9 mouse cellular contexts compared by ENCODE assay signal in genomic region chr17:28327673-28328325, GRCm38 (mm10). TPM values are rescaled to one million over a fixed set of nuclear protein-coding genes. Genes with fewer than 3 reads are reported as not detected.
DNase-seq lines count a peak whose midpoint lies in the region; ATAC-seq and TF ChIP-seq lines count a peak whose summit lies in the region.
"Had no signal": no experiment of that assay in that cellular context is flagged by ENCODE, and none has a peak within 500 bp of the region (broad histone marks: within the 10 kb centered on the region; RNA-seq: fewer than 3 reads in every experiment).

No protein-coding gene starts in this region.

- no peak for TF ChIP-seq CTCF in cortical plate, adult 2 months (IDR thresholded peaks at IDR 0.05; ENCODE audit: extremely low read depth, insufficient read depth, low read length)
- TF ChIP-seq CTCF in hindbrain, postnatal 0 days (IDR thresholded peaks at IDR 0.05; ENCODE audit: low read depth), result no peak

- DNase-seq in frontal cortex, postnatal 10 days (ENCODE audit: low spot score in 2 of 2), result no peak
- peak; percentile 92 for DNase-seq in 416B (ENCODE audit: low read depth)
- DNase-seq in hindbrain, postnatal 0 days (ENCODE audit: low spot score), result no peak
- DNase-seq in liver, embryonic 13.5 days, result no peak
- DNase-seq in cerebellum, postnatal 14 days, result no peak

- TF ChIP-seq POLR2A in cortical plate, adult 2 months (IDR thresholded peaks at IDR 0.05; ENCODE audit: extremely low read depth, insufficient read depth, low read length), result peak; percentile 25; the same call in 1 of the 2 replicates

- H3K27me3 ChIP-seq in hindbrain, postnatal 0 days (ENCODE audit: insufficient read depth, low read length), result no peaks in the 10 kb centered on the region
- H3K27me3 ChIP-seq in liver, embryonic 13.5 days, result no peaks in the 10 kb centered on the region
- no peaks in the 10 kb centered on the region for H3K27me3 ChIP-seq in stomach, embryonic 14.5 days (ENCODE audit: control insufficient read depth, insufficient read depth, low read length)

- WGBS in hindbrain, postnatal 0 days, result 11% methylated on average over 22 of the region's 22 CpGs
- 22% methylated on average over 22 of the region's 22 CpGs for WGBS in liver, embryonic 13.5 days (ENCODE audit: insufficient replicate concordance)
- WGBS in stomach, embryonic 14.5 days, result 5% methylated on average over 22 of the region's 22 CpGs

- H3K9ac ChIP-seq in hindbrain, postnatal 0 days (replicated peaks; ENCODE audit: low read length), result peak overlapping the region; percentile 75
- H3K9ac ChIP-seq in liver, embryonic 13.5 days, result peak overlapping the region; percentile 77
- peak overlapping the region; percentile 45 for H3K9ac ChIP-seq in stomach, embryonic 14.5 days (replicated peaks; ENCODE audit: low read depth, low read length)

- peaks cover 15% of the 10 kb centered on the region for H3K36me3 ChIP-seq in hindbrain, postnatal 0 days (ENCODE audit: insufficient read depth, low read length)
- H3K36me3 ChIP-seq in liver, embryonic 13.5 days, result peaks cover 56% of the 10 kb centered on the region
- peaks cover 31% of the 10 kb centered on the region for H3K36me3 ChIP-seq in stomach, embryonic 14.5 days (ENCODE audit: control insufficient read depth, insufficient read depth, low read length)

- peak overlapping the region; percentile 74 for H3K4me3 ChIP-seq in cortical plate, adult 2 months (ENCODE audit: insufficient read depth, low read length)
- H3K4me3 ChIP-seq in hindbrain, postnatal 0 days (ENCODE audit: low read length), result peak overlapping the region; percentile 67
- H3K4me3 ChIP-seq in liver, embryonic 13.5 days (replicated peaks), result peak overlapping the region; percentile 97
- peak overlapping the region; percentile 93 for H3K4me3 ChIP-seq in stomach, embryonic 14.5 days (ENCODE audit: low read depth, low read length)

- H3K9me3 ChIP-seq in hindbrain, postnatal 0 days (ENCODE audit: low read length), result no peaks in the 10 kb centered on the region
- peaks cover 6% of the 10 kb centered on the region for H3K9me3 ChIP-seq in liver, embryonic 13.5 days (replicated peaks)
- no peaks in the 10 kb centered on the region for H3K9me3 ChIP-seq in stomach, embryonic 14.5 days (ENCODE audit: control insufficient read depth, low read depth, low read length)

- peaks cover 4% of the 10 kb centered on the region for H3K4me1 ChIP-seq in cortical plate, adult 2 months (ENCODE audit: control insufficient read depth, insufficient read depth, low read length)
- H3K4me1 ChIP-seq in hindbrain, postnatal 0 days (ENCODE audit: insufficient read depth, low read length), result peaks cover 17% of the 10 kb centered on the region
- H3K4me1 ChIP-seq in liver, embryonic 13.5 days (replicated peaks), result peaks cover 51% of the 10 kb centered on the region
- H3K4me1 ChIP-seq in stomach, embryonic 14.5 days (ENCODE audit: control insufficient read depth, insufficient read depth, low read length), result peaks cover 20% of the 10 kb centered on the region

- H3K4me2 ChIP-seq in hindbrain, postnatal 0 days (ENCODE audit: low read depth, low read length), result peak overlapping the region; percentile 88
- H3K4me2 ChIP-seq in liver, embryonic 13.5 days, result peak overlapping the region; percentile 95
- H3K4me2 ChIP-seq in stomach, embryonic 14.5 days (replicated peaks; ENCODE audit: low read depth, low read length), result peak overlapping the region; percentile 47

- H3K27ac ChIP-seq in cortical plate, adult 2 months (ENCODE audit: insufficient read depth, low read length), result peak overlapping the region; percentile 88
- peak overlapping the region; percentile 96 for H3K27ac ChIP-seq in hindbrain, postnatal 0 days
- peak overlapping the region; percentile 95 for H3K27ac ChIP-seq in liver, embryonic 13.5 days
- peak overlapping the region; percentile 97 for H3K27ac ChIP-seq in stomach, embryonic 14.5 days (ENCODE audit: low read length)

- ATAC-seq in frontal cortex, adult (ENCODE audit: low TSS enrichment), result peak; percentile 39; the same call in 1 of the 2 replicates
- peak; percentile 67 for ATAC-seq in hindbrain, postnatal 0 days
- peak; percentile 33 for ATAC-seq in liver, embryonic 13.5 days (ENCODE audit: low read depth)
- peak; percentile 20; the same call in 1 of the 2 replicates for ATAC-seq in stomach, embryonic 14.5 days (ENCODE audit: insufficient number of reproducible peaks, insufficient read depth, low FRiP score, low read depth)

RNA-seq across cellular contexts. Expression of gene Rpl10a, which starts 0.5 kb away (rescaled TPM):
- 705 and 712 TPM in 2 replicates for polyA plus RNA-seq in cortical plate, adult 2 months (2012; rRNA removed)
- 699 and 1,071 TPM in 2 replicates for total RNA-seq in hindbrain, postnatal 0 days (2014; rRNA removed)
- polyA plus RNA-seq in hindbrain, postnatal 0 days (2015; fragmentation: Nextera tagmentation; extraction: Ambion mirVana), result 337 and 355 TPM in 2 replicates
- 372 and 464 TPM in 2 replicates for polyA plus RNA-seq in liver, embryonic 13.5 days (2015; fragmentation: Nextera tagmentation; extraction: Ambion mirVana)
- 797 and 911 TPM in 2 replicates for polyA plus RNA-seq in stomach, embryonic 14.5 days (2014; fragmentation: Nextera tagmentation; extraction: Ambion mirVana)

RNA-seq across cellular contexts. Expression of gene Fance, which starts 14.5 kb away (rescaled TPM):
- polyA plus RNA-seq in cortical plate, adult 2 months (2012; rRNA removed), result 13.7 and 14.4 TPM in 2 replicates
- total RNA-seq in hindbrain, postnatal 0 days (2014; rRNA removed), result 38.7 and 46.5 TPM in 2 replicates
- 23.6 and 27.2 TPM in 2 replicates for polyA plus RNA-seq in hindbrain, postnatal 0 days (2015; fragmentation: Nextera tagmentation; extraction: Ambion mirVana)
- 11.3 and 13.5 TPM in 2 replicates for polyA plus RNA-seq in liver, embryonic 13.5 days (2015; fragmentation: Nextera tagmentation; extraction: Ambion mirVana)
- 26.5 and 29.9 TPM in 2 replicates for polyA plus RNA-seq in stomach, embryonic 14.5 days (2014; fragmentation: Nextera tagmentation; extraction: Ambion mirVana)

RNA-seq across cellular contexts. Expression of gene Tead3, which starts 22.8 kb away (rescaled TPM):
- 2.5 and 3.1 TPM in 2 replicates for polyA plus RNA-seq in cortical plate, adult 2 months (2012; rRNA removed)
- 6.5 and 9.4 TPM in 2 replicates for total RNA-seq in hindbrain, postnatal 0 days (2014; rRNA removed)
- polyA plus RNA-seq in hindbrain, postnatal 0 days (2015; fragmentation: Nextera tagmentation; extraction: Ambion mirVana), result 1.3 and 1.7 TPM in 2 replicates
- polyA plus RNA-seq in liver, embryonic 13.5 days (2015; fragmentation: Nextera tagmentation; extraction: Ambion mirVana), result 0.76 and 0.96 TPM in 2 replicates
- polyA plus RNA-seq in stomach, embryonic 14.5 days (2014; fragmentation: Nextera tagmentation; extraction: Ambion mirVana), result 15.7 and 16.0 TPM in 2 replicates

RNA-seq across cellular contexts. Expression of gene Tulp1, which starts 37.2 kb away (rescaled TPM):
- not detected in 2 replicates for polyA plus RNA-seq in cortical plate, adult 2 months (2012; rRNA removed)
- 1.4 TPM in 1 of 2 replicates, not detected in the other for total RNA-seq in hindbrain, postnatal 0 days (2014; rRNA removed)
- polyA plus RNA-seq in hindbrain, postnatal 0 days (2015; fragmentation: Nextera tagmentation; extraction: Ambion mirVana), result 1.8 and 2.0 TPM in 2 replicates
- 0.52 and 1.3 TPM in 2 replicates for polyA plus RNA-seq in liver, embryonic 13.5 days (2015; fragmentation: Nextera tagmentation; extraction: Ambion mirVana)
- 5.2 and 6.6 TPM in 2 replicates for polyA plus RNA-seq in stomach, embryonic 14.5 days (2014; fragmentation: Nextera tagmentation; extraction: Ambion mirVana)
- total RNA-seq: left cerebral cortex, postnatal 25 days had no signal
